9 mouse cellular contexts compared by ENCODE assay signal in genomic region chr7:28378066-28378690, GRCm38 (mm10). TPM values are rescaled to one million over a fixed set of nuclear protein-coding genes. Genes with fewer than 3 reads are reported as not detected.
DNase-seq lines count a peak whose midpoint lies in the region; ATAC-seq lines count a peak whose summit lies in the region.
"Had no signal": no experiment of that assay in that cellular context is flagged by ENCODE, and none has a peak within 500 bp of the region (broad histone marks: within the 10 kb centered on the region; RNA-seq: fewer than 3 reads in every experiment).

No protein-coding gene starts in this region.

- no peak overlapping the region for H3K27ac ChIP-seq in forebrain, embryonic 16.5 days (ENCODE audit: low read length)
- no peak overlapping the region for H3K27ac ChIP-seq in hindbrain, embryonic 14.5 days
- peak overlapping the region; percentile 89 for H3K27ac ChIP-seq in liver, embryonic 11.5 days (ENCODE audit: low read depth, low read length)

- ATAC-seq in forebrain, embryonic 16.5 days: no peak
- ATAC-seq in hindbrain, embryonic 14.5 days (ENCODE audit: low FRiP score): no peak
- no peak for ATAC-seq in liver, embryonic 11.5 days (replicated peaks; ENCODE audit: low FRiP score)
- no peak for ATAC-seq in activated CD4-positive, CD25-positive, alpha-beta regulatory T cell, adult 4 months

- H3K27me3 ChIP-seq in forebrain, embryonic 16.5 days (replicated peaks; ENCODE audit: control insufficient read depth, insufficient read depth, low read length): no peaks in the 10 kb centered on the region
- H3K27me3 ChIP-seq in hindbrain, embryonic 14.5 days (ENCODE audit: control insufficient read depth, insufficient read depth, low read length): no peaks in the 10 kb centered on the region
- H3K27me3 ChIP-seq in liver, embryonic 11.5 days (replicated peaks; ENCODE audit: control insufficient read depth, insufficient read depth, low read length): no peaks in the 10 kb centered on the region
- H3K27me3 ChIP-seq: Patski had no signal

- peak; percentile 10 for DNase-seq in embryo, embryonic 10.5 days (ENCODE audit: low spot score)
- DNase-seq in embryo, embryonic 10 days (ENCODE audit: low spot score): no peak
- DNase-seq in hindbrain, embryonic 14.5 days (ENCODE audit: low spot score): no peak
- no peak for DNase-seq in liver, embryonic 11.5 days (ENCODE audit: low spot score)
- peak; percentile 67 to 71 for DNase-seq in natural killer cell, adult 2 months (ENCODE audit: low spot score in 2 of 2)
- DNase-seq in layer of hippocampus, adult 8-10 months (ENCODE audit: low spot score in 2 of 2): no peak

- peak overlapping the region; percentile 77 for H3K9ac ChIP-seq in forebrain, embryonic 16.5 days (replicated peaks; ENCODE audit: low read depth, low read length)
- H3K9ac ChIP-seq in hindbrain, embryonic 14.5 days: peak overlapping the region; percentile 67
- peak overlapping the region; percentile 85 for H3K9ac ChIP-seq in liver, embryonic 11.5 days (ENCODE audit: low read depth, low read length)

- H3K4me1 ChIP-seq in forebrain, embryonic 16.5 days (replicated peaks; ENCODE audit: control insufficient read depth, insufficient read depth, low read length): peaks cover 60% of the 10 kb centered on the region
- H3K4me1 ChIP-seq in hindbrain, embryonic 14.5 days (replicated peaks; ENCODE audit: control insufficient read depth, insufficient read depth, low read length): peaks cover 36% of the 10 kb centered on the region
- peaks cover 78% of the 10 kb centered on the region for H3K4me1 ChIP-seq in liver, embryonic 11.5 days (replicated peaks; ENCODE audit: control insufficient read depth, insufficient read depth, low read length)

- H3K36me3 ChIP-seq in forebrain, embryonic 16.5 days (ENCODE audit: control insufficient read depth, insufficient read depth): no peaks in the 10 kb centered on the region
- H3K36me3 ChIP-seq in hindbrain, embryonic 14.5 days (replicated peaks; ENCODE audit: control insufficient read depth, insufficient read depth): no peaks in the 10 kb centered on the region
- H3K36me3 ChIP-seq in liver, embryonic 11.5 days (ENCODE audit: control insufficient read depth, insufficient read depth, low read length): peaks cover 7% of the 10 kb centered on the region; the same call in 1 of the 2 replicates

- H3K4me3 ChIP-seq in forebrain, embryonic 16.5 days (replicated peaks; ENCODE audit: low read length): peak overlapping the region; percentile 58
- peak overlapping the region; percentile 53 for H3K4me3 ChIP-seq in hindbrain, embryonic 14.5 days (replicated peaks; ENCODE audit: low read length)
- peak overlapping the region; percentile 80 for H3K4me3 ChIP-seq in liver, embryonic 11.5 days (ENCODE audit: low read depth, low read length)

- H3K9me3 ChIP-seq in forebrain, embryonic 16.5 days (ENCODE audit: control insufficient read depth, low read length): no peaks in the 10 kb centered on the region
- H3K9me3 ChIP-seq in hindbrain, embryonic 14.5 days (ENCODE audit: control insufficient read depth, low read length): no peaks in the 10 kb centered on the region
- H3K9me3 ChIP-seq in liver, embryonic 11.5 days (ENCODE audit: control insufficient read depth, low read length): no peaks in the 10 kb centered on the region

- H3K4me2 ChIP-seq in forebrain, embryonic 16.5 days (ENCODE audit: low read length): peak overlapping the region; percentile 63
- H3K4me2 ChIP-seq in hindbrain, embryonic 14.5 days (replicated peaks): peak overlapping the region; percentile 83
- H3K4me2 ChIP-seq in liver, embryonic 11.5 days: peak overlapping the region; percentile 92

- 53% methylated on average over 32 of the region's 32 CpGs for WGBS in forebrain, embryonic 16.5 days
- 46% methylated on average over 31 of the region's 32 CpGs for WGBS in hindbrain, embryonic 14.5 days
- whole genome bisulfite sequencing in liver, embryonic 11.5 days: 25% methylated on average over 32 of the region's 32 CpGs

RNA-seq across cellular contexts. Expression of gene Zfp36, which starts 1.9 kb away (rescaled TPM):
- polyA plus RNA-seq in forebrain, embryonic 16.5 days (2015; fragmentation: Nextera tagmentation; extraction: Ambion mirVana): 6.5 and 6.7 TPM in 2 replicates
- 3.0 and 3.7 TPM in 2 replicates for polyA plus RNA-seq in hindbrain, embryonic 14.5 days (2014; fragmentation: Nextera tagmentation; extraction: Ambion mirVana)
- 9.9 and 10.2 TPM in 2 replicates for polyA plus RNA-seq in liver, embryonic 11.5 days (2014; fragmentation: Nextera tagmentation; extraction: Ambion mirVana)
- 100 to 1,000 TPM; 107 to 125 TPM for polyA plus RNA-seq in activated CD4-positive, CD25-positive, alpha-beta regulatory T cell, adult 4 months (2017; shearing (Covaris generic))
- 1 to 10 TPM; 1.8 to 7.9 (median 5.0) TPM for total RNA-seq in layer of hippocampus, adult 8-10 months (2022)

RNA-seq across cellular contexts. Expression of gene Plekhg2, which starts 5.8 kb away (rescaled TPM):
- polyA plus RNA-seq in forebrain, embryonic 16.5 days (2015; fragmentation: Nextera tagmentation; extraction: Ambion mirVana): 40.7 and 50.8 TPM in 2 replicates
- 21.5 and 25.5 TPM in 2 replicates for polyA plus RNA-seq in hindbrain, embryonic 14.5 days (2014; fragmentation: Nextera tagmentation; extraction: Ambion mirVana)
- 29.2 and 34.4 TPM in 2 replicates for polyA plus RNA-seq in liver, embryonic 11.5 days (2014; fragmentation: Nextera tagmentation; extraction: Ambion mirVana)
- polyA plus RNA-seq in activated CD4-positive, CD25-positive, alpha-beta regulatory T cell, adult 4 months (2017; shearing (Covaris generic)): 10 to 100 TPM; 61.5 to 70.3 TPM
- 1 to 10 TPM; 5.8 to 7.8 (median 6.5) TPM for total RNA-seq in layer of hippocampus, adult 8-10 months (2022)

RNA-seq across cellular contexts. Expression of gene Med29, which starts 14.3 kb away (rescaled TPM):
- polyA plus RNA-seq in forebrain, embryonic 16.5 days (2015; fragmentation: Nextera tagmentation; extraction: Ambion mirVana): 39.9 and 40.2 TPM in 2 replicates
- 39.2 and 44.5 TPM in 2 replicates for polyA plus RNA-seq in hindbrain, embryonic 14.5 days (2014; fragmentation: Nextera tagmentation; extraction: Ambion mirVana)
- 44.7 and 45.7 TPM in 2 replicates for polyA plus RNA-seq in liver, embryonic 11.5 days (2014; fragmentation: Nextera tagmentation; extraction: Ambion mirVana)
- polyA plus RNA-seq in activated CD4-positive, CD25-positive, alpha-beta regulatory T cell, adult 4 months (2017; shearing (Covaris generic)): 10 to 100 TPM; 29.7 to 30.6 TPM
- total RNA-seq in layer of hippocampus, adult 8-10 months (2022): 10 to 100 TPM; 16.0 to 20.2 (median 17.1) TPM

RNA-seq across cellular contexts. Expression of gene Paf1, which starts 14.6 kb away (rescaled TPM):
- 107 and 111 TPM in 2 replicates for polyA plus RNA-seq in forebrain, embryonic 16.5 days (2015; fragmentation: Nextera tagmentation; extraction: Ambion mirVana)
- 73.9 and 74.3 TPM in 2 replicates for polyA plus RNA-seq in hindbrain, embryonic 14.5 days (2014; fragmentation: Nextera tagmentation; extraction: Ambion mirVana)
- polyA plus RNA-seq in liver, embryonic 11.5 days (2014; fragmentation: Nextera tagmentation; extraction: Ambion mirVana): 56.1 and 58.6 TPM in 2 replicates
- 10 to 100 TPM; 49.2 to 65.4 TPM for polyA plus RNA-seq in activated CD4-positive, CD25-positive, alpha-beta regulatory T cell, adult 4 months (2017; shearing (Covaris generic))
- total RNA-seq in layer of hippocampus, adult 8-10 months (2022): 10 to 100 TPM; 72.9 to 77.5 (median 75.4) TPM

RNA-seq across cellular contexts. Expression of gene Rps16, which starts 27.7 kb away (rescaled TPM):
- 464 and 494 TPM in 2 replicates for polyA plus RNA-seq in forebrain, embryonic 16.5 days (2015; fragmentation: Nextera tagmentation; extraction: Ambion mirVana)
- 521 and 677 TPM in 2 replicates for polyA plus RNA-seq in hindbrain, embryonic 14.5 days (2014; fragmentation: Nextera tagmentation; extraction: Ambion mirVana)
- 1,377 and 1,547 TPM in 2 replicates for polyA plus RNA-seq in liver, embryonic 11.5 days (2014; fragmentation: Nextera tagmentation; extraction: Ambion mirVana)
- 1,000 to 10,000 TPM; 1,380 to 1,513 TPM for polyA plus RNA-seq in activated CD4-positive, CD25-positive, alpha-beta regulatory T cell, adult 4 months (2017; shearing (Covaris generic))
- total RNA-seq in layer of hippocampus, adult 8-10 months (2022): 100 to 1,000 TPM; 531 to 646 (median 582) TPM

Comparison
In these comparisons a context has a peak if more than half of its experiments do, and no peak if none do; other contexts are left out.
1. DNase-seq: peak in embryo, embryonic 10.5 days (single experiment) and natural killer cell, adult 2 months (2 of 2); none in embryo, embryonic 10 days (single experiment), hindbrain, embryonic 14.5 days (single experiment), liver, embryonic 11.5 days (single experiment) and layer of hippocampus, adult 8-10 months (0 of 2).
2. Peak in every context shown above with its lines, with median percentiles within 50 percentile points of each other: H3K4me2 ChIP-seq, H3K4me3 ChIP-seq and H3K9ac ChIP-seq.